Mouse (Mus musculus) liver, embryonic 14.5 days (tissue): ENCODE measurements around the gene Gabra5.

Experiments
- CTCF ChIP-seq: IDR thresholded peaks from 2 replicates; pipeline ENCODE4 v1.5.1; 2016; ENCODE audit warnings: antibody characterized with exemption, low read depth, control low read depth
- EP300 ChIP-seq: IDR thresholded peaks from 2 replicates; pipeline ENCODE4 v1.6.1; 2016; ENCODE audit warnings: antibody characterized with exemption, low read depth

DNA sequence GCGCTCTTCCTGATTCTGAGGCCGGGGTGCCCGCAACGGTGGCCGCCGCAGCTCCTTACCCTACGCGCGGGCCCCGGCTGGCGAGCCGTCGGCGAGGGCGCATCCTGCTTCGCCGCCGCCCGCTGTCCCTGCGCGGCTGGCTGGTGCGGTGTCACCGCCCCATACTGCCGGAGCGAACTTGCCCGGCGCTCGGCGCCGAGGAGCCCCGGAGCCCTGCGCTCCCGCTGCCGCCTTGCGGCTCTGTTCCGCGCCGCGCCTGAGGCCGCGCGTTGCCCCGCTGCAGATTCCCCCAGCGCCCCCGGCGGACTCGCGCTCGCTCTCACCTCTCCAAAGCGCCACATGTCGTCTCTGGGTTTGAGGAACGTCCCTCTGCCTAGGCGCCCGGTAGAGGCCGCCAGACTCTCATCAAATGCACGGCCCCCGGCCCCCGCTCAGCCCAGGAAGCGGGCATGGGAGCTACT, at the start of gene Gabra5:
- no peak for TF ChIP-seq CTCF
- no peak for TF ChIP-seq EP300
